Mouse (Mus musculus) layer of hippocampus, adult 8-10 months (tissue): ENCODE results near the gene Arpc3. TPM values are rescaled to one million over a fixed set of nuclear protein-coding genes. Genes with fewer than 3 reads are reported as not detected.
"Not testable (repeated sequence)": the region's sequence is repeated elsewhere in the genome, so short reads cannot be mapped to it uniquely, and the experiment has no call there.

Experiments used
- DNase-seq, 2 experiments: peaks; one replicate each; pipeline ENCODE4 v3.0.0; 2022; ENCODE audit warnings: low spot score in 2 of 2
- total RNA-seq, 4 experiments: library from RNA; stranded (reverse); gene quantifications; 2 replicates each; pipeline ENCODE4 v1.2.4; 2022

The Arpc3 gene
- total RNA-seq, 4 experiments from 2014 or later, result 232 to 259 (median 252) TPM

DNA sequence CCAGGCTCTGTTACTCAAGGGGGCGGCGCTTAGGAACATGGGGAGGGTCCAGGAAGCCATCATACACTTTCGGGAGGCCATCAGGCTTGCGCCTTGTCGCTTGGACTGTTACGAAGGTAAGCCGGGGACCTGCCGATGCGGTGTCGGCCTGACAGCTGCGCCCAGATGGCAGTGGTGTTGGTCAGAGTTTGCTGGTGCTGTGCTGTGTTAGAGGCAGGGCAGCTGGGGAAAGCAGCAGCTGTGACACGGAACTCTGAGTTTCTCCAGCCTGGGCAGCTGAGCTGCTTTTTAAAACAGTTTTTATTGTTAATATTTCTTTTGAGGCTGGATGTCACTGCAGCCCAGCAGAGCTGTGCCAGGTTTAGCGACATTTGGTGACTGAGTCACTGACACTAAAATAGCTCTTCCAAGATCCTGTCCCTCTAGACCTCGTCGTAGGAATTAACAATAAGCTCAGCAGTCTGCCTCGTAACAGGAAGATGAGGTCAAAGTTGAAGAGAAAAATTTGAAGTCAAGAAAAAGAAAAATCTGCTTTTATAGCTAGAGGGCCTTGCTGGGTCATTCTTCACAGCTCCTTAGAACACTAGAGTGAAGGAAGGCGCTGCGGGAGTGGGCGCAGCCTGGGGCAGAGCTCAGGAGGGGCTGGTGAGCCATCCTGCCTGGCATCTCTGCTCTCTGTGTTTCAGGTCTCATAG is 47.9 kb downstream of the Arpc3 start:
- no peak for DNase-seq

DNA sequence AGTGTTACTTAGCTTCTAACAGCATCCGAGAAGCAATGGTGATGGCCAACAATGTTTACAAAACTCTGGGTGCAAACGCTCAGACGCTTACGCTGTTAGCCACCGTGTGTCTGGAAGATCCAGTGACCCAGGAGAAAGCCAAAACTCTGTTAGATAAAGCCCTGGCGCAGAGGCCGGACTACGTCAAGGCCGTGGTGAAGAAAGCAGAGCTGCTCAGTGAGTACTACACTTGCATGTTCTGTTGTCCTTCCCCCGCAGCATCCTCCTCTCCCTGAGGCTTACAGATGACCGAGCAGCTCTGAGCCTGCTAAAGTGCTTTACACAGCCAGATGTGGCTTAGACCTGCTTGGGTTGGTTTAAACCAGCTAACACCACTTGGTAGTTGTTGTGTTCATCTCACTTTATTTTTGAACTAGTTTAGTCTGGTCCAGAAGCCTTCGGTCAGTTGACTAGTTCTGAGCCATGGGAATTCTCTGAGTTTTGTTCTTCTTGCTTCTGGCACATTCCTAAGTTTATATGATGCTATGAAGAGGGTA is 48.5 kb downstream of the Arpc3 start:
- no peak for DNase-seq

DNA sequence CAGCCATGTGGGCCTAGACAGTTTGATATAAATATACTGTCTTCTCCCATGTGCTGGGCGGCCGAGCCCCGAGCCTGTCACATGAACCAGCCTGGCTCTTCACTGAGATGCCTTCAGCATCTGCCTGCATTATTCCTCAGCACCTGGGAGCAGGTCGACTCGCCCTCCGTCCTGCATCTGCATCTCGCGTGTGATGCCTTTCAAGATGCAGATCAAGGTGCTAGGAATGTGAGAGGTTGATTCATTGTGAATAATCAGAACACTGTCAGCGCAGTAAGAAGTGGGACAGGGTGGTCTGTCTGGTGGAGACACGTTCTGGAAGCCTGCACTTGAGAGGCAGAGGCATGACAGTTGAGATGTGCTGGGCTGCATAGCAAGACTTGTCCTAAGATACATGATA is 52.8 kb downstream of the Arpc3 start:
- no peak for DNase-seq

DNA sequence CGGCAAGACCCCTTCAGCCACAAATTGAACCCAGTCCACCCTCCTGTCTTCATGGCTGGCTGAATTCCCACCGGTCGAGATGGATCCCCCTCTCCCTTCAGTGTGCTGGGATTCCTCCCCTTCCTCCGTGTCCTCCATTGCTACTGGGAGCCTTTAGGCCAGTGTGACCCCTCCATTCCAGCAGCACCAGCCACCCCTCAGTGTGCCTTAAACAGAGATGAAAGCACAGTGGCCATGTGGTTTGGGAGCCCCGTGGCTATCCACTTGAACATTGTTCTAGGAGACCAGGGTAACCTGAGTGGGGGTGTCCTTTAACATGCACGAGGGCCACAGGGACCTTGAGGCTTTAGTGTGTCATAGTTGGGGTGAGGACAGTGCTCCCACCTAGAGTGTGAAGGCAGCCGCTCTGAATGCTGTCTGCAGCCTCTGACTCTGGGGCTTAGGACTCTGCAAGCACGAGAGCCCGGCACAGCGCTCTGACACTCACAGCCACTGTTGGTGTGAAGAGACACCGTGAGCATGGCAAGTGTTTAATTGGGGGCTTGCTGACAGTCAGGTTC is 53.5 kb downstream of the Arpc3 start:
- no peak for DNase-seq

DNA sequence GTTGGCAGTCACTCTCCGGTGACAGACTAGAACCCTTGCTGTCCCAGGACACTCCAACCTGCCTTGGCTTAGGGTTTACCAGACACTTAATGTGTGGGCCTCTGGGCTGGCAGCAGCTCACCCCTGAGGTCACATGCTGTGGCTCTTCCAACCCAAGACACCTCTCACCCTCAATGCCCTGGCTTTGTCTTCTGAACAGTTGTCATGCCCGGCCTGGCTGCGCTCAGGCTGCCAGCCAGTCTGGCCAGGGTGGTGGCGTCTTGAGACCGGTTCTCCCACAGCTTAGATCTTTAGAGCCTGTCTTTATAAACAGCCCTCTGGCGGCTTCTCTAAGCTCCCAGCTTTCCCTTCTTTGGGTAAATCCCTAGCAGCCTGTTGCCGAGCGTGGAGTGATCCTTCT is 56.2 kb downstream of the Arpc3 start:
- no peak for DNase-seq

DNA sequence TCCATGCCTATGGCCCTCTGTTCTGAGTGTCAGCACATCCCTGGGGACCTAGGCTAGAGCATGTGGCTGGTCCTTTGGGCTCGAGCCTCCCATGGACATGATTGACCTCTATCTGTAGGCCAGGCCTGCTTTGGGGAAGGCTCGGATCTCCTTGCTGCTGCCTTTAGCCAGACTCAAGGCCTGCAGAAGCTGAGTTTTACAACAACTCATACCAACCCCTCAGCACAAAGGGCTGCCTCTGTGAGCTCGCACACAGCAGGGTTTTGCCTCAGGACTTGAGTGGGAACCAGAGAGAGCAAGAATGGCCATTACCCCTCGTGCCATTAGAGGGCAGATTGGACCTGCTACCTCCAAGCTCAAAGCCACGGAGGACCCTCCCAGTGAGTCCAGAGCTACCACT is 57.2 kb downstream of the Arpc3 start:
- DNase-seq, result no peak

DNA sequence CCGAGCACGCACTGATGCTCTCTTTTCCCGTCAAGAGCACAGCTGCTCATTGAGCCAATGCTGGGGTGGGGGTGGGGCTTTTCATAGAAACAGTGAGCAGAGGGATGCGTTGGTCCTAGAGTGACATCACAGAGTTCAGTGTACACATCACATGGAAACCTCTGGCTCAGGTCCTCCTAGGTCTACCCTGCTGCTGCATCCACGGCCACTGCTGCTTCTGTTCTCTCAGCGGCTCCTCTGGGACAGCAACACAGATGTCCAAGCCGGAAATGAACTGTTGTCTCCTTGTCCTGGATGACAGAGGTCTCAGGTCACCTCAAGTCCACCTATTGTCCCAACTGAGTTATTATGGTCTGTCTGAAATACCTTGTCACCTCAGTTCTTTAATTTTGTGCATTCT is 58.3 kb downstream of the Arpc3 start:
- no peak for DNase-seq

DNA sequence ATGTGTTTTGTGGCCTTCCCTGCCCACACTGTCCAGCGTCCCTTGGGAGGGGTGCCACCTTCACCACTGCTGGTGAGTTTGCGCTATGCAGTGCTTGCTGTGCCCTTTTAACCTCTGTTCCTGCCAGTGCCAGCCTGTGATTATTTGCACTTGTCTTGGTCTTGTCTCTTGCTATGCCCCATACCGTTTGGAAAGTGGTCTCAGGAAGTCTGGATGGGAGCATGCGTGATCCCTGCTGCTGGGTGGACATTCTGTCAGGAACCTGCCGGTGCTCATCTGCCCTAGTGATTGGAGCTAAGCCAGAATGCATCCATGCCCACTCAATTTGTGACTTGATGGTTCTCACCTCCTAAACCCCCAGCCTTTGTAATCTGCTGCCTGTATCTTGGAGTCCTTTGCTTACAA is 59.2 kb downstream of the Arpc3 start:
- DNase-seq, result no peak

DNA sequence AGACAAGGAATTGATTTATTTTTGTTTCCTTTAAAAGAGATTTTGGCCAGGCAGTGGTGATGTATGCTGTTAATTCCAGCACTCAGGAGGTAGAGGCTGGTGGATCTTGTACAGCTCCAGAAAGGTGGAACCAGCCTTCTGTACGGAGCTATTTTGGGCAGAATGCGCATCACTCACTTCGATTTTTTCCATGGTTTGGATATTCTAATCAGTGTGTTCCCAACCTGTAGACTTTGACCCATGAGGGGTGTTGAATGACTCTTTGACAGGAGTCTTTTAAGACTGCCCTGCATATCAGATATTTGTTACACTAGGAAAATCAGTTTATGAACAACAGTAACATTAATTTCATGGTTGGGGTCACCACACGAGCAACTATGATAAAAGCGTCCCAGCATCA is 59.6 kb downstream of the Arpc3 start:
- DNase-seq, result no peak

DNA sequence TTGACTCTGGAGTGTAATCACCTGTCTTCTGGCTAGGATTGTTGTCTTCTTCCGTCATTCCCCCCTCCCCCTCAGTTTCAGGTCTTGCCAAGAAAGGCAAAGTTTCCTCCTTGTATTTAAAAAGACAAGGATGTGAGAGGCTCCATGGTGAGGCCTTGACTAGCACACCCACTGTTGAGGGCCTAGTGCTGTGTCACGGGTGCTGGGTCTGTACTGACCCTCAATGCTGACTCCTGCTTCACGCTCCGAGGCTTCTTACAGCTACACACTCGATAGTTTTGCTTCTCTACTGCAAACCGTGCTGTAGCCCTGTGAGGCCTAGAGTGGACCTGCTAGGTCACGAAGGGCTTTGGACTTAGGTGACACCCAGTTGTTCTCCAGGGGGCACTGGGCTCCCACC is 60.5 kb downstream of the Arpc3 start:
- DNase-seq, result no peak

DNA sequence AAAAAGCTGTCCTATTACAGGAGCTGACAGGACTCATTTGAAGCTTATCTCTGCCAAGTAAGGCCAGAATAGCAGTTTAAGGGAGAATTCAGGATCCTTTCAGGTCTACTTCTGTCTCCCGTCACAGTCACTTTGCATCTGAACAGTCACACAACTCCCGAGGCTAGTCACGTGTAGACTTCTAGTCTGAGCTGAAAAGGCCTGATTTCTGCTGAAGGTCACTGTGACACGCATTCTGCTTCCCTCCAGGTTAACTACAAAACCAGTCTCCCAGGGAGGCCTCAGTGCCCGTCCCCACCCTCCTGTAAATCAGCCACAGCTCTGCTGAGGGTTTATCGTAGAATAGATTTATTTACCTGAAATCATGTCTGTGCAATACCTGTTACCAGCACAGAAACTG is 61.5 kb downstream of the Arpc3 start:
- DNase-seq, result no peak

DNA sequence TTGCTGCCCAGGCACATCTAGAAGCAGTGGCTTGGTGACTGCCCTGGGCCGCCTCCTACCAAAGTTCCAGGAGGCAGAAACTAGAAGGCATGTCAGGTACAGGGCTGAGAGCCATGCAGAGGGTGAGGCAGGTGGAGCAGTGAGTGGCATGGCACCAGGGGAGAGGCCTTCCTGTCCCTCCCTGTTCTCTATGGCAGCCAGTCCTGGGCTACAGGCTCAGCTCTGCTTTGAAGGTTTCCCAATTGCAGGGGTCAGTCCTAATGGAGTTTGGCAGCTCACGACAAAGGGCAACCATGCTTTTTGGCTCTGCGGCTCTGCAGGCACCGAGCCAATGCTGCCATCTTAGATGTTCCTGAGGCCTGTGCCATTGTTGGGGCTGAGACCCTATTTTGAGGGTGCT is 62.8 kb downstream of the Arpc3 start:
- no peak for DNase-seq

DNA sequence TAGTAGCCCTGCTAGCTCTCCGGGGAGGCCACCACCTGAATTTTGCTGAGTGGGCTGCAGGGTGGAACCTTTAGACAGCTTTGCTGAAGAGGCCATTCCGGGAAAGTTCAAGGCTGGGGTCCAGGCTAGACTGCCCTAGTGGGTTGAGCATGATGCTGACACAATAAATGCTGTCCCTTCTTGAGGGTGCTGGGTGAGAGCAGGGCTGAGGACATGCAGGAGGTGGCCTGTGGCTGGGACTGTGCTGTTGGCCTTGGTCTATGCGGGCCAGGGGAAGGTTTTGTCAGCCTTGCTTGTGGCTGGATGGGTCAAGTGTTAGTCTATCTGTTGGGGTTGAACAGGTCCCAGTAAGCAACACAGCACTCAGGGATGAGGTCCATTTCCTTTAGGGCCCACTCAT is 63.2 kb downstream of the Arpc3 start:
- DNase-seq, result no peak

DNA sequence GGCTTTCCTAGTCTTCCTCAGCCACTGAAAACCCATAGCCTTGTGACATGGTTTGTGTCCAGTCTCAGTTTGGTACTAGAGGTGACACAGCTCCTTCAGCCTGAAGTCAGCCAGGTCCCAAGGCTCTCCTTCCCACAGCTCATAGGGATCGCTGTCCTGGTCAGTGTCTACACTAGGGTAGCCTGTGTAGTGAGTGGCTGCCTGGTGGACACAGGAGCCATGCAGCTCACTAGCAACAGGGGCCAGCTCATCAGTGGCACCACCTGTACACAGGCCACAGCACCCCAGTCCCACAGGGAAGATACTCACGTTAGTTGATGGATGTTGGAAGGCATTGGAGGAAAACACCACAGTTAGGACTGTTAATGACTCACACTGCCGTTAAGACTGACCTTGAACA is 63.9 kb downstream of the Arpc3 start:
- no peak for DNase-seq

DNA sequence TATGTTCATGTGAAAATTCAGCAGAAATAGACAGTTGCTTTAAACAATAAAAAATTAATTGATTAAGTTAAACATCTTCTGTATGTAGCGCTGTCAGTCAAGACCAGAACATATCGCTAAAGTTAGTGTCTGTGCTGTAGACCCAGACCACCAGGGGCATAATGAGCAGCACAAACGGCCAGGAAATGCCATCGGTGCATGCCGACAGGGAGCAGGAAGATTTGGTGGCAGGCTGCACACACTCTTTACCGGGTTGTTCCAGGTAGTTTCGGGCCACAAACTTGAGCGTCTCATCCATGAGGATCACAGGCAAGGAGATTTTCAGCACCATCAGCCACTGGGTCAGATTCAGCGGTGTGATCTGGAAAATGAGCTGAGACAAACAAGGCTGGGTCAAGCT is 65.4 kb downstream of the Arpc3 start:
- DNase-seq, result not testable (repeated sequence)

DNA sequence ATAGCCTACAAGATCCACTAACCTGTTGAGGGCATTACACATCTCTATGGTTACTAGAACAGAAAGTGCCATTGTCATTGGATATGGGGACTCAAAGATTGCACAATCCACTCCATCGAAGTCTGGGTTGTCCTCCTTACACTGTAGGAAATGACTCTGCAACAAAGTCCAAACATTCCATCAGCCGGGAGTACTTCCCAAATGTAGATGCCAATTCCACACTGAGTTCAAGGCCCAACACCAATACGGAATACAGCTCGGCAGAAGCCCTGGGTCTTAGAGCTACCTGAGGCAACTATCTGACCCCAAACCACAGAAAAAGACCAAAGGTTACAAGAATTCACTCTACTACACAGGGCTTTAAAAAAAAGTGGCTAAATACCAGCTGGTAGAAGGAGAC is 66.4 kb downstream of the Arpc3 start:
- no peak for DNase-seq

DNA sequence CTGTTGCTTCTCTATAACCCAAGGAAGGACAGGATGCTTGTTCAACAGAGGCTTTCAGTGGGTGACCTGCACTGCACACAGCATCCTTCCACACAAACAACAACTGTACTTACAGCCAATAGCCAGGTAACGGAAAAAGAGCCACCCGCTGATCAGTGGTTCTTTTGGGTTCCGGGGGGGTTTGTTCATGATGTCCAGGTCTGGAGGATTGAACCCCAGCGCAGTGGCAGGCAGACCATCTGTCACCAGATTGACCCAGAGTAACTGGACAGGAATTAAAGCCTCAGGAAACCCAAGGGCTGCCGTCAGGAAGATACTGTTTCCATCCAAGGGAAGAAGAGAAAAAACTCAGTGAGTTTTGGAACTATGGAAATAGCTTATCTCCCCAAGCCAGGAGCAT is 67.7 kb downstream of the Arpc3 start:
- no peak for DNase-seq

DNA sequence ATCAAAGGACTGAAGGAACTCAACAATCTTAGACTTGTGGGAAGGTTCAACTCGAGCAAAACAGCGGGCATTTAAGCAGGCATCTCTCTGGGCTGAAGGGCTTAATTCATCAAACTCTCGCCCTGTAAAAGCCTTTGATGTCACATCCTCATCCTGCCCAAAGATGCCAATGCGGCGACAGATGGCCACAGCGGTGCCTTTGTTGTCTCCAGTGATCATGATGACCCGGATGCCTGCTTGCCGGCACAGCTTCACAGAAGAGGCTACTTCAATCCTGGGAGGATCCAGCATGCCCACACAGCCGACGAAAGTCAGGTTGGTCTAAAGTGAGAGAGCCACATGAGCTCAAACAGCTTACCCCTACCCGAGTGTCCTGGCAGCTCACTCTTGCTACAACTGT is 69.0 kb downstream of the Arpc3 start:
- no peak for DNase-seq

DNA sequence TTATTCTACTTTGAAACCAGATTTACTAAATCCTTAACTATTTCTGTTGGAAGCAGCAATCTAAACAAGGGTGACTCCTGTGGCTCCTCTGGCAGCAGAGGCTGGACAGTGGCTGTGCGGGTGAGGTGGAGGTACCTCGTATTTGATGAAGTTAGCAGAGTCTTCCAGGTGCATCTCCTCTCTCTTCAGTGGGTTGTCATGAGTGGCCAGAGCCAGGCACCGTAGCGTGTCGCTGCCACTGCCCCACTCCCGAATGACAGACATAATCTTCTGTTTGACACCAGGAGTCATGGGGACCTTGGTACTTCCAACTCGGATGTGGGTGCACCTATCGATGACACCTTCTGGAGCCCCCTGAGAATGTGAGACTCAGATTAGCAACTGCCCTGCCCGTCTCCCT is 69.8 kb downstream of the Arpc3 start:
- no peak for DNase-seq
